Mouse (Mus musculus) urinary bladder, adult 18-20 months (tissue): Measurements from ENCODE around the gene Cdk17.

ENCODE experiments used
- DNase-seq, 2 experiments: peaks; one replicate each; pipeline ENCODE4 v3.0.0; 2022; ENCODE audit warnings: low spot score in 2 of 2, mixed read lengths in 2 of 2

Cdk17 gene

DNA sequence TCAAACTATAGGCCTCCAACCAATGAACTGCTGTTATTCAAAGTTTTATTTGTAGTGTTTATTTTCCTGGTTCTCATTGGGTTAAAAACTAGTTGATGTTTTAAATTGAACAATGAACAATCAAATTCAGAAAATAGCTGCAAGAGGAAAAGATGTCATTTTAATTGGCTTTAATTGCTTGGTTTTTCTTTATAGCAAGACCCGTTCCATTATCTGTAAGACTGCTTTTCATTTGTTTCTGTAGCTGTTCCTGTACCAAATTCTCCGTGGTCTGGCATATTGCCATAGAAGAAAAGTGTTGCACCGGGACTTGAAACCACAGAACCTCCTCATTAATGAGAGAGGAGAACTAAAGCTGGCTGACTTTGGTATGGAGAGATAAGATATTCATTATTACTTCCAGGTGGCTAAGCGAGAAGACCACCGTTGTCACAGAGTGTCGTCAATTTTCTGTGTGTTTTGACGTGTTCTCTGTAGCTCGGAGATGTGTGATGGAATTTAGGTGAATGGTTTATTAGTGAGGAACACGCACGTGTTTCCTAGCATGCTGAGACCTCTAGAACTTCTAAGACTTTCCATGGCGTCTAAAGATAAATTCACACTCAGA, 67.8 kb downstream of the Cdk17 start:
- no peak for DNase-seq

DNA sequence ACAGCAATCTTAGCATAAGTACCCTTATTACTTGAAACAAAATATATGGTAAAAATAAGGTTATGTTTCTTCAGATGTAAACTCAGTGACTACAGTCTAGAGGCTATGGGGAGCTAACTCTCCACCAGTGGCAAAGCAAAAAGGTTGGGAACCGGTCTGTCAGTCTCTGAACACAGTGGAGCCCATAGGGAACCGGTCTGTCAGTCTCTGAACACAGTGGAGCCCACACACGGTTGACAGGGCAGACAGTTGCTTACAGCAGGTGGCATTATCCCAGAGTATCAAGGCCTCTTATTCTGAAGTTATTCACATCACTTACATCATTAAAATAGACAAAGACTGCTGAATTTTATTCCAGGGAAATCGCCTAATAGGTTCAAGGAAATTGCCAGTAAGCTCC, 70.8 kb downstream of the Cdk17 start:
- DNase-seq, result no peak

DNA sequence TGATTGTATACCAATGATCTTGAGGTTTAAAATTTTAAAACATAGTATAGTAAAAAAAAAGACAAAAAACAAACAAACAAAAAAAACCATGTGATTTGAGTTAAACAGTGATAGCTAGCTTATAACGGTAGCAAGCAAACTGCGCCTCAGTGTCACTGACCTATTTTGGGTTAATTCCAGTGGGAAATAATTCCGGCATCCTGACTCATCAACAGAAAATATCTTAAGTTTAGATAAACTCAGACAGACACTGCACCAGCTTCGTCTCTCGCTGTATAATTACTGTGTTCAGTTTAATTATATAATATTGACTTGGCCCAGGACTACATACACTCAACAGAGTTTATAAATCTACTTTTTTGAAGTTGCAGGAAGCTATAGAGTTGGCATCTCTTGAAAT, 71.2 kb downstream of the Cdk17 start:
- no peak for DNase-seq

DNA sequence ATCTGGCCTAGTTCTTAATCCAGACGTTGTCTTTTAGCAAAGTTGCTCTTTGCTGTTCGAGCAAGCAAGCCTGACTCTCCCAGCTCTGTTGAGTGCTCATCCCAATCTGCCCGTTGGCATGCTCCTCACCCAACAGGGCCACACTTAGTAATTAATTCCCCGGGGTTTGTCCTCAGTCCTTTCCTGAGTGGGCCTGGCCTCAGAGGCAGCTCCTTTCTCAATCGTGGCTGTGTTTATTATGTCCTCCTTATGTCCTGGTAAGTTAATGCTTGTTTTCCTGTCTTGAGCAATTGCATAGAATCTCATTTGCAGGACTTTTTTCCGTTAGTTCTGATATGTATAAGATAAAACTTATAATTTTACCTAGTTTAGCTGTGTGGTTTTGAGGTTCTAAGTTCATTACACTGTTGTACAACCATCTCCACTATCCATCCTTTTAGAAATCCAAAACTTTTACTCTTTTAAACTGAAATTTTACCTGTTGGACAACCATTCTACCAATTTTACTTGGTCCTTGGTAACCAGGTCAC, 73.1 kb downstream of the Cdk17 start:
- no peak for DNase-seq

DNA sequence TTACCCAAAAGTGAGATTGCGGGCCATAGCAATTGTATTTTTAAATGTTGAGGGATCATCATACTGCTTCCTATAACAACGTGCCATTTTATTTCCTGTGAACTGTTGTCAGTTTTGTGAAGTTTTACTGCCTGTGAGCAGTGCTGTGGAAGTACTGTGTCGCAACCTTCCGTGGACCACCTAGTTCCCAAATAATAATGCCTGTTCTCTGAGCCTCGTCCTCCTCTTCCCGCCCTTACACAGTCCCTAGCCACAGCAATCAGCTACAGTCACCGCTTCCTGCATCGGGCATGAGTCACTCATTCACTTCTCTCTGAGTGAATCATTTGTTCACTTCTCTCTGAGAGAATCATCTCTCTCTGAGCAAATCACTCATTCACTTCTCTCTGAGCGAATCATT, 74.0 kb downstream of the Cdk17 start:
- no peak for DNase-seq

DNA sequence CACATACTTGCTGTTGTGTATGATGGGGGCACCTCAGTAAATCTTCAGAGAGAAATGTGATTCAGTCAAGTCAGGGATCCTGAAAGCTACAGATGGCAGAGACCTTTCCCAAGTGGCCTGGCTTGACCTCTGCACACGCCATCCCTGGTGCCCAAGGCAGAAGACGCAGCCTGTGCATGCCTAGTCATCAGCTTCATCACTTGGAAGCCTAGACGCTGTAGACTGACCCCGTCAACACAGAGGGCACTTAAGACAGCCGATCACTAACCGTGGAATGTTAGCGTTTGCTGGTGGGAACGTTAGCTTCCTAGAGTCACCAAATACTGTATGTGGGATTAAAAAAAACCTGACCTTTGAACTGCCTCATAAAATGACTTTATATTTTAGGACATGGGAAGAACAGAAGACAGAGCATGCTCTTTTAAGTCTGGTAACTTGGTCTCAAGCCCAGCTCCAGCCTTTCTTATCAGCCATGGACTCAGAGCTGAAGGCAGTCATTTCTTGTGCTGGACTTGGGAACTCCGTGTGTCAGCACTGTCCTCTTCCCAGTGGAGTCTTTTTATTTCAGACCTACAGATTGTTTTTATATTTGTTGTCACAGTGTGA, 78.6 kb downstream of the Cdk17 start:
- no peak for DNase-seq

DNA sequence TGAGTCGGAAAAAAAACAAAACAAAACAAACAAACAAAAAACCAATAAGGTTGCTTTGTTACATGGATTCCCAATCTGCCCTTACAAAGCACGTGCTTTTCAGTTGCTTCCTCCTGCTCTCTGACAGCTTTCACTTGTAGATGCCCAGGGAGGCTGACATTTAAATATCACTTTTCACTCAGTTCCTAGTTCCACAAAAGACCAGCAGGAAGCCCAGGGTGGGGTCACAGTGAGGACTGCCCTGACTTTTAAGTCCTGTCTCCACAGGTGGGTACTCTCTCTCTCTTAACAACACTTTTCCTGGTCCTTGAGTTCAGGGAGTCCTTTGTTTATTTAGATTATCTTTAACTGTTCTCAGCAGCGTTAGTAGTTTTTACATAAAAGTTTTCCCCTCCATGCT, 81.5 kb downstream of the Cdk17 start:
- no peak for DNase-seq

DNA sequence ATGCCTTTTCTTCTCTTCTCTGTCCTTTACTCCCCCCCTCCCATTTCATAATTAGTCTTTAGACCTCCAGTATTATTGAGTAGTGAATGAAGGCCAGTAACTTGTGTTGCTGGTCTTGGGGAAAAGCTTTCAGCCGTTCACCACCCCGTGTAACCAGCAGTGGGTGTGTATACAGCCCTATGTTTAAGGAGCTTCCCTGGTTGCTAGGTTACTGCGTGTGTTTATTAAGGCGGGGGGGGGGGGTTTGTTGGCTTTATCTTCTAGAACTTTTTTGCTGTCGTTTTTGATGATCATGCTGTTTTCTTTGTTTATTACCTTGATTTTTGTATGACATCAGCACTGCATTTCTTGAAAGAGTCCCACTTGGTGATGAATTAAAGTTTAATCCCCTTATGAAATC, 82.2 kb downstream of the Cdk17 start:
- DNase-seq, result no peak

DNA sequence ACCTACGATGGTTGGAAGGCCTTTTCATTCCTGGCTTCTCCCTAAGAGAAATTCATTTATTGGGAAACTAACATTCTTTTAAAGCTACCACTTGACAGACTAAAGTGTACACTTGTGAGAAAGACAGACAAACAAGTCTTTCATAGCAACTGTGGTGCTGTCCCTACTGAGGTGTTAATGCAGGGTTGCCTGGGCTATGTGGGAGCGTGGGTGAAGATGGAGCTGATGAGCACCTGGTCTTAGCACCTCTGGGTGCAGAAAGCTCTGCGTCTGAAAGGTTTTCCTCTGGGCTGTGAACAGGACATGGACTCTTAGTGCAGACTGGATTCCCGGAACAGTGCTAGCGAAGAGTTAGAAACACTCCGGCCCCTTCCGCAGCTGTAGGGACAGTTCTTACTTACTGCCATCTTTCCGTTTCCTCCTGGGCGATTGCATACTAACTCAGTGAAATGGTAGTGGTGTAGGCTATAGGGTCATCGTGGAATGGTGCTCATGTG, 83.6 kb downstream of the Cdk17 start:
- no peak for DNase-seq

DNA sequence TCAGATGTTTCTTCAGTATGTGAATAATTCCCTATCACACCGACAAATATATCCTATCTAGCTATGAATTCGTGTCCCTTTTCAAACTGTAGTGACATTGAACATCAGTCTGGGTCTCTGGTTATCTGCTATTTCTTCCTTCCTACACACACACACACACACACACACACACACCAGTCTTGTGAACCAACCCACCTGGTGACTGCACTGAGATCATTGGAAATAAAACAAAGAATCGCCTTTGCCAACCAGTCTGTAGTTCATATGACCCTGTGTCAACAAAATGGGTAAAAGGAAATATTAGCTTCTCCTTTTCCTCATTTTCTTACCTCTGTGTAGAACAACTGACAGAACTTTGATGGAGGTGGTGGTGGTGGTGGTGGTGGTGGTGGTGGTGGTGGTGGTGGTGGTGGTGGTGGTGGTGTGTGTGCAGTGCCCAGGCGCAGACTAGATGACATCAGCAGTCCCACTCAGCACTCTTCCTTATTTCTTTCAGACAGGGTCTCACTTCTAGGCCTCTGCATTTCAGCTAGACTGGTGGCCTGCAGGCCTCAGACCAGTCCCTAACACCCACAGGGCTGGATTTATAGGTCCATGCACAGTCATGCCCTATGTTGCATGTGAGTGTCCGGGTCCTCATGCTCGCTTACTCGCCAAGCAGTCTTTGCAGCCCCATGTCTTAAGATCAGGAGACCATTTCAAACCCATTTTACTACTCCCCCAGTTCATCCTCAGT, 85.7 kb downstream of the Cdk17 start:
- no peak for DNase-seq

DNA sequence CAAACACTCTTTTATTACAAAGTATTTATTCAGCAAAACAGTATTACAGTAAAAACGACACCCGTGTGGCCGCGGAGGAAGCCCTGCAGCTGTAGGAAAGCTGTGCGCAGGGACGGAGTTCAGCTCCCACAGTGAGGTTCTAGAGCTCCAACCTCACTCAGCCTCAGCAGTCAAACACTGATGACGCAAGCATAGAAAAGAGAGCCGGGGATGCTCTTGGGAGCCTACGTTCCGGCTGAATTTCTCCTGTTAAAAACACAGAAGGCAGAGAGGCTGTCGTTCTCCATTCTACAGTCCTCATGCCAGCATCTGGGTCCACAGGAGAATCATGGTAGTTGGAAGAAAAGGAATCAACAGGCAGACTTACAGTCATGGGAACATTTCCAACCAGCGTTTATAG, 86.7 kb downstream of the Cdk17 start:
- no peak for DNase-seq

DNA sequence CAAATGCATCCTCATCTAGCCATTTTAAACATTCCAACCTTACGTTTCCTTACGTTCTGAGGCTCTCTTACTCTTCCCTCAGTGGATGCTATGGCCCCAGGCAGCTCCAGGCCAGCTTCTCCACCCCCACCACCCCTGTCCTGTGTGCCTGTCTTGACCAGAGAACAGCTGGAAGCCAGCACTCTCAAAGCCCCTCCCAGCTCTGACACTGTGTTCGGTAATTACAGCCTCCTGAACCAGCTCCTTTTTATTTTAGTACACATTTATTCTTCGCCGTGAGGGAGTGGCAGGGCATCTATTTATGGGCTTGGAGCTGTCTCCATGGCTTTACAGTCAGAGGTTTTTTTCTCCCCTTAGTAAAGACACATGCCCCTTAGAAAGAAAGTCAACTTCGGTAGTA, 87.2 kb downstream of the Cdk17 start:
- DNase-seq, result no peak

DNA sequence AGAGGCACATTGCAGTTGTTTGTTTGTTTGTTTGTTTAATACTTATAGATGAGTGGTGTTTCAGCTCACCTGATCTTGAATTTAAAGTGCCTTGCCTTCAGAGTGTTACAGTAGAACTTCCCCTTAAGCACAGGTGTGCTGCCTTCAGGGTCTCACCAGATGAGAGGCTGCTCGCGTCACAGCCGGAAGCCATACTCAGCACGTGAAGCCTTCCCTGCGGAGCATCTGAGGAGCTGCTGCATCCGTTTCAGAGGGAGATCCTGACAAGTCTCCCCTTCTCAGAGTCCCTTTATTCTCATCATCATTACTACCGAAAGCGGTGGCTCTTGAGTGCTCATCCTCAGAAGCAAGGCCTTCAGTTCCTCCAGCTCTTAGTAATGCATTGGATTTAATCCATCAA, 87.7 kb downstream of the Cdk17 start:
- no peak for DNase-seq

DNA sequence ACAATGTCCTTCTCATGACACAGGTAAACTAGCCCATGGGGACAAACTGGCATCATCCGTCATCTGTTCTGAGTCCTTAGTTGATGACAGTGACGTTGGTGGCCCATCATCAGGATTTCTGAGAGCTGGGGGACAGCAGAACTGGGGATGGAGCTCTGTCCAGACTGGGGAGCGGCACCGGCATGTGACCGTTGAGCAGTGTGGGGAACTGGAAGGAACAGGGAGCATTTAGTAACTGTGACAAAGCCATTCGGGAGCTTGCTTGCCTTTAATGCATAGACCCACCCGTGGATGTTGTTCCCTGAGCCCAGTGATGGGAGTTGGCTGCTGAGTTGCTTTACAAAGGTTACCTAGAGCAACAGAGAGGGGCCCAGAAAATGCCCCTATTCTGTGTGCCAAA, 89.2 kb downstream of the Cdk17 start:
- no peak for DNase-seq

DNA sequence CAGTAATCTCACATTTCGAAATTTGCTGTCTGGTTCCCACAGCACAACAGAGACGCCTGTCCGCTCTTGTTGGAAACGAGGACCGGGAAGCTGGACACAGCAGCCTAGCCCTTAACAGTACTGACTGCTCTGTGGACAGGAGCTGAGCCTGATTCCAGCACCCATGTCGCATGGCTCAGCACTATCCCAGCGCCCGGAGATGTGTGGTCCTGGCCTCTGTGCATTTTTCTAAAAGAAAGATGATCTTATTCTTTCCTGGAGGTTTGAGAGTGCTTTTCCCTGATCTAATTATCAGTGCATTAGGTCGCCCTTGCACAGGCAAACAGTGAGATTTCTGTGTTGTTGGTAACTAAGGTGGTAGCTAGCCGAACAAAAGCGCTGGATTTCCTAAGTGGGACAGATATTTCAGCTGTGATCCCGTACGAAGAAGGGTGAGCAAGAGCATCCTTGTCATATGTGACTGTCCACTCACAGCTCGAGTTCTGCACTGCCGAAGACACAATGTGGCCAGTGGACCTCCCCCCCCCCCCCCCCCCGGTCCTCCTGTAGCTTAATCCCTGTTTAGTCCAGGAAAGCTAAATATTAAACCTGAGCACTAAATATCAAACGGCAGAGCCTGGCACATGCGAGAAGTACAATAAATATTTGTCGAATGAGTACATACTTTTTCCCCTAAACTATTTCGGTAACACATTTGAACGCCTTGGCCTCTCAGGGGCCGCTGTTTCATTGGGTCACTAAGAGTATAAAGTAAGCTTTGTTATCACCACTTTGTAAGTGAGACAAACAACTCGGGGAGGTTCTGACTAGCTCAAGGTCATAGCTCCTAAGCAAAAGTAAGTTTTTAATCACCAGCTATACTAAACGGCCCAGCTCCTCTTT, 90.0 kb downstream of the Cdk17 start:
- DNase-seq, result no peak

DNA sequence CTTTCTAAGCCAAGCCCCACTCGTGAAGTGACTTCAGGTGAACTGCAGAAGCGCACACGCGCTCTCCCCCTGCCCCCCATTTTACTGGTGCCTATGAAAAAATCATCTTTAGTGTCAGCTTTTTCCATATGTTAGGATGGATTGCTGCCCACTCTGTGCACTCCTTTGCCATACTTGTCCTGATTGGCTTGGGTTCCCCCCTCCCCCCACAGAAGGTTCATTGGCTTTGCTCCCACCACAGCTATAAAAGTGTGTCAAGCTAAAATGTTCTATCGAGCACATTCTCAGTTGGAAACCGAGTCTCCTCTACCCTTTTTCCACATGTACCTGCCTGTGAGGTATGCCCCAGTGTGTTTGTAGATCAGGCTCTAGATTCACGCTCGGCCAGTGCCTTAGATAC, 90.8 kb downstream of the Cdk17 start:
- no peak for DNase-seq

DNA sequence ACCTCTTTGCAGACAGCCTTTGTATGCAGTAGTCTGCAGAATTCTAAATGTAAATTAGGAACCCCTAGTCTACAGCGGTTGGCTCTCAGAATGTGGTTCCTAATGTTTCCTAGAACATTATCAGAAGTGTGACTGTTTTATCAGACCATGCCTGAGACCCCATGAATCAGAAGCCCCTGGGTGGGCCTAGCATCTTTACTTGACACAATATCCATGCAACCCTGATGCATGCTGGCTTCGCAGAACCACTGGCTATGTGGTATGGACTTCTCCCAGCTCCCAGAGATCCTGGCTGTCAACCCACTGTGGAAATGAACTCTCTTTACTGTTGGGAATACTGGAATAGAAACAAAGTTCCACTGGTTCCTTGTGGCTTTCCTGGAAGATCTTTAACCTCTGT, 92.0 kb downstream of the Cdk17 start:
- no peak for DNase-seq

DNA sequence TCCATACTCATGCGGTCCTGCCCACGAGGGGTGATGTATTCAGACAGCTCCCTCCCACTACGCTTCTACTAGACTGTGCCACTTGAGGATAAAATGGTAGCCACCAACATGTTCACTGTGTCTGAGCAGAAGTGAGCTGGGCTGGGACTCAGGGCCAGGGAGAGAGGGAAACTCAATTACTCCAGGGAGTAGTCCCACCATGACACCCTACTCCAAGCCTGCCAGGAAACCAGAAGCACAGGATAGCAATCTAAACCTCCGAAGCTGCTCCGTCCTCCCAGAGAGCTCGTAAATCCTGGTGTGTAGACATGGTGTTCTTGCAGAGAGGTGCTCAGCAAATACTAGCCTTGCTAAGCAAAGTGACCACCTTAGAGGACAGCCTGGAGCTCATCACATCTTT, 92.5 kb downstream of the Cdk17 start:
- no peak for DNase-seq

DNA sequence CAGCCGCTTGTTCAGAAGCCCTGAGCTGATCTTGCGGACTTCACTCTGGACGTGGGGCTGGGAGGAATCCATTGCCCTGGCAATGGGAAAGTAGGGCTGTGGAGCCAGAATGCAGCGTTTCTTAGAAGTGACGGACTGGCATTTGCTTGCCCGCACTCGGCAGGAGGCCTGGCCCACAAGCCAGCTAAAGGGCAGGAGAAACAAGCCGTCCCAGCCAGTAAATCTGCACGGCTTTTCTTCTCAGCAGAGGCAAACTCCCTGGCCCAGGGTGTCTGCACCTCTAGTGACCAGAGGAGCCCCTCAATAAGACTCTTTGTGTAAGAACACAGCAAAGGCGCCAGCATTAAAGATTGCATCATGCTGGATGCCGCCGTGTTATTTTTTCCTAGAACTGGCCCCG, 94.6 kb downstream of the Cdk17 start:
- DNase-seq, result no peak

DNA sequence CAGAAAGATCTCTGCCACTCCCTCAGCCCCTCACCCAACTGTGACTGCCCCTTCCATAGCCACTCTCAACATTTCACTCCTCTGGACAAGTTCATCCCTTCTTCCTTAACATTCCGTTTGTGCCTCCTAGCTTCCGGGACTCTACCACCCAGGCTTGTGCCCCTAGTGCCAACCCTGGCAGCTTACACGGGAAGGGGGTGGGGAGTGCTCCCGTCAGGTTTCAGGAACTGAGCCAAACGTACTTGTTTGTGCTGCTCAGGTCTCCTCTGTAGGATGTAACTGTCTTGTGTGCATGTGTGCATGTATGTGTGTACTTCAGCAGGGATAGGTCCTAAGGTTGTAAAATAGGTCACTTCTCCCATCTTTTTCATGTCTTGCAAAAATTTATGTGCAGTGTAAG, 99.2 kb downstream of the Cdk17 start:
- DNase-seq, result no peak

DNA sequence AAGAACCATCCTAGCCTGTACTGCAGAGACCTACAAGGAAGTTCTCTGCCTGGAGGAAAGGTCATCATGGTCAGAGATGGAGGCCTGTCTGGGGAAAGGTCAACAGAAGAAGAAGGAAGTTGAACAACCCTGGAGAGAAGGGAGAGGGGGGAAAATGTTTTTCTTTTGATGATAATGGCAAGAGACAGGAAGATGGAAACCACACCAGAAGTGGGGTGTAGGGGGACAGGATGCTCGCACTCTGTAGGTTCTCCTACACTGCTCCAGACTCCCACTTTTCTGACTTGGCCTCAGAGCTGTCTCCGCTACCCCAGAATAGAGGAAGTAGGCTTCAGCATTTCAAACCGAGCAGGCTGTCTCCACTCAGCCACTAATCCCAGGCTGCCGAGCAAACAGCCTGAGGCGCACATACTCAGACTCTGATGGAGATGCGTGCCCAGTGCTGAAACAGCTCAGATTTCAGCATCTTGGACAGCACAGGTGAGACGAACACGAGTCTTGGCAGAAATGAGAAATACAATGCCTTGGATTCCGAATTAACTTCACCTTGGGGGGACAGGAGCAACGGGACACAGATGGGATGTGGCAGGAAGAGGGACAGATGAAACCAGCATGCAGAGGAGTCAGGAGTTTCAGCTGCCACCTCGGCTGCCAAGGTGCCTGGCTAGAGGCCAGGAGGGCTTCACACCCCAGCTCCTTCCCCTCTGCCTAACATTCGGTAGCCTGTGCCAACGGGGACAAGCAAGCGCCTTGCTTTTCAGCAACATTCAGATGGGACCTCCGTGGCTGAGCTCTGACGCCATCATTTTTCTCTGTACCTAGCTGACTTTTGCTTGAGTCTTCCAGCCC, 100.7 kb downstream of the Cdk17 start:
- DNase-seq, result no peak
